Comparison of ENCODE assay signal across 27 mouse cellular contexts in genomic region chr5:75671136-75671788, GRCm38 (mm10).
DNase-seq lines count a peak whose midpoint lies in the region; ATAC-seq and TF ChIP-seq lines count a peak whose summit lies in the region.
"Had no signal": no experiment of that assay in that cellular context is flagged by ENCODE, and none has a peak within 500 bp of the region (broad histone marks: within the 10 kb centered on the region; RNA-seq: fewer than 3 reads in every experiment).

No protein-coding gene starts in this region.

- H3K27me3 ChIP-seq in midbrain, embryonic 11.5 days (ENCODE audit: control insufficient read depth, insufficient read depth, low read length), result no peaks in the 10 kb centered on the region
- H3K27me3 ChIP-seq in midbrain, embryonic 13.5 days, result no peaks in the 10 kb centered on the region
- no peaks in the 10 kb centered on the region for H3K27me3 ChIP-seq in forebrain, embryonic 15.5 days
- H3K27me3 ChIP-seq: CH12.LX; forebrain, embryonic 13.5 days; hindbrain, embryonic 13.5 days; intestine, embryonic 15.5 days had no signal

- no peak overlapping the region for H3K4me2 ChIP-seq in midbrain, embryonic 11.5 days
- H3K4me2 ChIP-seq in midbrain, embryonic 13.5 days (replicated peaks), result no peak overlapping the region
- H3K4me2 ChIP-seq in forebrain, embryonic 15.5 days (replicated peaks), result no peak overlapping the region
- H3K4me2 ChIP-seq: forebrain, embryonic 13.5 days; hindbrain, embryonic 13.5 days; intestine, embryonic 15.5 days had no signal

- no peak overlapping the region for H3K27ac ChIP-seq in midbrain, embryonic 11.5 days (ENCODE audit: low read depth, low read length)
- no peak overlapping the region for H3K27ac ChIP-seq in midbrain, embryonic 13.5 days
- peak overlapping the region; percentile 22; the same call in 1 of the 2 replicates for H3K27ac ChIP-seq in bone marrow, adult 2 months (ENCODE audit: control insufficient read depth, insufficient read depth, low read depth, low read length, poor library complexity)
- H3K27ac ChIP-seq in forebrain, embryonic 15.5 days (replicated peaks), result no peak overlapping the region
- H3K27ac ChIP-seq: forebrain, embryonic 10.5 days; forebrain, embryonic 13.5 days; gastrocnemius, adult 2 months; heart, adult 2 months; heart, embryonic 10.5 days; hindbrain, embryonic 10.5 days; hindbrain, embryonic 13.5 days; intestine, embryonic 15.5 days had no signal

- H3K9ac ChIP-seq in midbrain, embryonic 11.5 days (ENCODE audit: low read length), result no peak overlapping the region
- H3K9ac ChIP-seq in midbrain, embryonic 13.5 days (replicated peaks), result no peak overlapping the region
- H3K9ac ChIP-seq in forebrain, embryonic 15.5 days (replicated peaks), result no peak overlapping the region
- H3K9ac ChIP-seq: forebrain, embryonic 13.5 days; forebrain, postnatal 0 days; hindbrain, embryonic 13.5 days; intestine, embryonic 15.5 days had no signal

- WGBS in midbrain, embryonic 11.5 days, result 91% methylated on average over 5 of the region's 5 CpGs
- WGBS in midbrain, embryonic 13.5 days, result 89% methylated on average over 5 of the region's 5 CpGs
- WGBS in bone marrow, adult 2 months, result 17% methylated on average over 5 of the region's 5 CpGs
- WGBS in forebrain, embryonic 15.5 days, result 93% methylated on average over 5 of the region's 5 CpGs

- no peak for TF ChIP-seq POLR2A in bone marrow, adult 2 months (IDR thresholded peaks at IDR 0.05; ENCODE audit: borderline replicate concordance, control insufficient read depth, low read depth, low read length)

- no peak overlapping the region for H3K4me3 ChIP-seq in midbrain, embryonic 11.5 days (ENCODE audit: low read depth, low read length)
- no peak overlapping the region for H3K4me3 ChIP-seq in midbrain, embryonic 13.5 days (replicated peaks)
- H3K4me3 ChIP-seq in bone marrow, adult 2 months (replicated peaks; ENCODE audit: control insufficient read depth, low read depth, low read length), result no peak overlapping the region
- H3K4me3 ChIP-seq in forebrain, embryonic 15.5 days, result no peak overlapping the region
- H3K4me3 ChIP-seq: forebrain, embryonic 10.5 days; forebrain, embryonic 13.5 days; gastrocnemius, adult 2 months; heart, adult 2 months; heart, embryonic 10.5 days; hindbrain, embryonic 10.5 days; hindbrain, embryonic 13.5 days; intestine, embryonic 15.5 days had no signal

- no peak for TF ChIP-seq CTCF in bone marrow, adult 2 months (IDR thresholded peaks at IDR 0.05; ENCODE audit: control insufficient read depth, insufficient read depth, low read length)

- peaks cover 2% of the 10 kb centered on the region; the same call in 1 of the 2 replicates for H3K4me1 ChIP-seq in midbrain, embryonic 11.5 days (ENCODE audit: control insufficient read depth, insufficient read depth, low read length)
- H3K4me1 ChIP-seq in midbrain, embryonic 13.5 days (replicated peaks), result no peaks in the 10 kb centered on the region; the same call in 1 of the 2 replicates
- no peaks in the 10 kb centered on the region; the same call in 1 of the 2 replicates for H3K4me1 ChIP-seq in bone marrow, adult 2 months (ENCODE audit: control insufficient read depth, insufficient read depth, low read length)
- no peaks in the 10 kb centered on the region for H3K4me1 ChIP-seq in forebrain, embryonic 15.5 days
- H3K4me1 ChIP-seq: forebrain, embryonic 13.5 days; heart, embryonic 10.5 days; intestine, embryonic 15.5 days had no signal

- no peaks in the 10 kb centered on the region for H3K36me3 ChIP-seq in midbrain, embryonic 11.5 days (ENCODE audit: control insufficient read depth, insufficient read depth, low read length)
- H3K36me3 ChIP-seq in midbrain, embryonic 13.5 days, result no peaks in the 10 kb centered on the region
- H3K36me3 ChIP-seq in forebrain, embryonic 15.5 days, result no peaks in the 10 kb centered on the region
- H3K36me3 ChIP-seq: forebrain, embryonic 10.5 days; G1E; heart, embryonic 10.5 days; hindbrain, embryonic 10.5 days; hindbrain, embryonic 13.5 days; intestine, embryonic 15.5 days had no signal

- 0 out of 2 replicates have a peak, but pooled peaks cover 5% of the 10 kb centered on the region for H3K9me3 ChIP-seq in midbrain, embryonic 11.5 days (ENCODE audit: control insufficient read depth, low read length)
- peaks cover 6% of the 10 kb centered on the region; the same call in 1 of the 2 replicates for H3K9me3 ChIP-seq in midbrain, embryonic 13.5 days
- no peaks in the 10 kb centered on the region for H3K9me3 ChIP-seq in forebrain, embryonic 15.5 days
- H3K9me3 ChIP-seq: forebrain, embryonic 10.5 days; forebrain, embryonic 13.5 days; G1E; heart, embryonic 10.5 days; hindbrain, embryonic 13.5 days; intestine, embryonic 15.5 days had no signal

- no peak for ATAC-seq in midbrain, embryonic 11.5 days (ENCODE audit: low FRiP score)
- no peak for ATAC-seq in midbrain, embryonic 13.5 days
- ATAC-seq in hematopoietic stem cell, adult 5-6 weeks (replicated peaks in 1 of 2; ENCODE audit: insufficient read depth in 1 of 2, low FRiP score in 2 of 2, low TSS enrichment in 1 of 2, low read depth in 1 of 2, poor library complexity in 2 of 2, severe bottlenecking in 2 of 2), result peak; percentile 42 to 66; a peak in 3 of 4 replicates
- ATAC-seq in megakaryocyte progenitor cell, adult 5-6 weeks (replicated peaks; ENCODE audit: poor library complexity), result peak; percentile 69
- no peak for ATAC-seq in forebrain, embryonic 15.5 days (replicated peaks)
- ATAC-seq: forebrain, embryonic 13.5 days; forebrain, postnatal 0 days; hindbrain, embryonic 16.5 days; intestine, embryonic 15.5 days; Patski had no signal

- DNase-seq in midbrain, embryonic 11.5 days (ENCODE audit: low spot score, missing footprints), result peak; percentile 54
- no peak for DNase-seq in B cell, adult 2 months
- DNase-seq: adrenal gland, postnatal 10 days; adrenal gland, postnatal 36 days; cerebellum, adult 11 months; cerebellum, adult 8-10 months; cerebellum, postnatal 10 days; cerebellum, postnatal 36 days; forebrain, postnatal 0 days; gastrocnemius, adult 2 months; gastrocnemius, postnatal 14 days; heart, adult 2 months had no signal

Comparison
In these comparisons a context has a peak if more than half of its experiments do, and no peak if none do; other contexts are left out.
1. ATAC-seq: peak in hematopoietic stem cell, adult 5-6 weeks (2 of 2) and megakaryocyte progenitor cell, adult 5-6 weeks (single experiment); none in midbrain, embryonic 11.5 days (single experiment), midbrain, embryonic 13.5 days (single experiment) and forebrain, embryonic 15.5 days (single experiment).